Mouse (Mus musculus) frontal cortex, postnatal 36 days (tissue): ENCODE results near the gene Dhrs9.
A peak's percentile ranks its signal among the peaks of the same experiment; 100 is the strongest.
"Not testable (repeated sequence)": the region's sequence is repeated elsewhere in the genome, so short reads cannot be mapped to it uniquely, and the experiment has no call there.

Experiments used
- DNase-seq, 2 experiments: peaks; one replicate each; pipeline ENCODE4 v3.0.0; 2022; ENCODE audit warnings: low spot score in 2 of 2

Dhrs9 gene

GRCm38 (mm10) chr2:69380281-69380680, at the start of gene Dhrs9:
Dhrs9 (plus strand) TSS chr2:69380445.
- DNase-seq, result no peak

GRCm38 (mm10) chr2:69331523-69331922, 48.7 kb upstream of the Dhrs9 start:
- not testable (repeated sequence) for DNase-seq

GRCm38 (mm10) chr2:69341506-69341905, 38.7 kb upstream of the Dhrs9 start:
- DNase-seq, result no peak

- no peak for DNase-seq
These were observed 37.6 kb upstream of the Dhrs9 start, which contains the start of gene Abcb11 for GRCm38 (mm10) chr2:69342496-69343221. Abcb11 (minus strand) TSS chr2:69342616.

- DNase-seq, result not testable (repeated sequence)
These were observed 24.8 kb upstream of the Dhrs9 start for GRCm38 (mm10) chr2:69355402-69355801.

GRCm38 (mm10) chr2:69364831-69365230, 15.4 kb upstream of the Dhrs9 start:
- no peak for DNase-seq

- no peak for DNase-seq
These were observed 15.0 kb upstream of the Dhrs9 start for GRCm38 (mm10) chr2:69365275-69365674.

- no peak for DNase-seq
These were observed 3.5 kb upstream of the Dhrs9 start for GRCm38 (mm10) chr2:69376780-69377179.

GRCm38 (mm10) chr2:69379801-69380200, 444 bp upstream of the Dhrs9 start:
- DNase-seq, result no peak

GRCm38 (mm10) chr2:69381740-69382139, 1.5 kb downstream of the Dhrs9 start:
- no peak for DNase-seq

GRCm38 (mm10) chr2:69382838-69383237, 2.6 kb downstream of the Dhrs9 start:
- DNase-seq, result no peak

GRCm38 (mm10) chr2:69386118-69386871, 6.0 kb downstream of the Dhrs9 start:
- no peak for DNase-seq

GRCm38 (mm10) chr2:69393947-69394346, 13.7 kb downstream of the Dhrs9 start:
- DNase-seq, result no peak

- DNase-seq, result no peak
These were observed 15.5 kb downstream of the Dhrs9 start for GRCm38 (mm10) chr2:69395597-69396248.

- DNase-seq, result no peak
These were observed 16.7 kb downstream of the Dhrs9 start for GRCm38 (mm10) chr2:69396760-69397435.

- DNase-seq, result peak; percentile 11 to 18
These were observed 20.8 kb downstream of the Dhrs9 start for GRCm38 (mm10) chr2:69400866-69401604.

GRCm38 (mm10) chr2:69401891-69402290, 21.6 kb downstream of the Dhrs9 start:
- DNase-seq, result no peak

- peak in 1 of 2 experiments; percentile 17 for DNase-seq
These were observed 22.1 kb downstream of the Dhrs9 start for GRCm38 (mm10) chr2:69402309-69402708.

- DNase-seq, result no peak
These were observed 25.4 kb downstream of the Dhrs9 start for GRCm38 (mm10) chr2:69405692-69406091.

- no peak for DNase-seq
These were observed 34.3 kb downstream of the Dhrs9 start for GRCm38 (mm10) chr2:69414539-69414938.

GRCm38 (mm10) chr2:69415070-69415469, 34.8 kb downstream of the Dhrs9 start:
- no peak for DNase-seq
